Mouse (Mus musculus) adrenal gland, adult 2 months (tissue): ENCODE measurements around the gene Bicdl2. TPM values are rescaled to one million over a fixed set of nuclear protein-coding genes. Genes with fewer than 3 reads are reported as not detected.

Source experiments
- DNase-seq: peaks from one replicate; pipeline ENCODE4 v3.0.0; 2021
- long read RNA-seq: library from polyadenylated mRNA; stranded (forward); transcript quantifications from one replicate; pipeline ENCODE4 v2.0.0, GENCODE M21; 2021
- polyA plus RNA-seq: library from polyadenylated mRNA; depleted of rRNA; stranded (reverse); fragments of >200 nt; gene quantifications from 2 replicates; pipeline ENCODE4 v1.2.3, GENCODE M21; 2012; rRNA removed
- total RNA-seq, 2 experiments: library from RNA; stranded (reverse); gene quantifications; 2 replicates each; pipeline ENCODE4 v1.2.3; 2021

Bicdl2 gene
- total RNA-seq (not detected), polyA plus RNA-seq (not detected in 2 replicates)
- long read RNA-seq, result 0 reads

DNA sequence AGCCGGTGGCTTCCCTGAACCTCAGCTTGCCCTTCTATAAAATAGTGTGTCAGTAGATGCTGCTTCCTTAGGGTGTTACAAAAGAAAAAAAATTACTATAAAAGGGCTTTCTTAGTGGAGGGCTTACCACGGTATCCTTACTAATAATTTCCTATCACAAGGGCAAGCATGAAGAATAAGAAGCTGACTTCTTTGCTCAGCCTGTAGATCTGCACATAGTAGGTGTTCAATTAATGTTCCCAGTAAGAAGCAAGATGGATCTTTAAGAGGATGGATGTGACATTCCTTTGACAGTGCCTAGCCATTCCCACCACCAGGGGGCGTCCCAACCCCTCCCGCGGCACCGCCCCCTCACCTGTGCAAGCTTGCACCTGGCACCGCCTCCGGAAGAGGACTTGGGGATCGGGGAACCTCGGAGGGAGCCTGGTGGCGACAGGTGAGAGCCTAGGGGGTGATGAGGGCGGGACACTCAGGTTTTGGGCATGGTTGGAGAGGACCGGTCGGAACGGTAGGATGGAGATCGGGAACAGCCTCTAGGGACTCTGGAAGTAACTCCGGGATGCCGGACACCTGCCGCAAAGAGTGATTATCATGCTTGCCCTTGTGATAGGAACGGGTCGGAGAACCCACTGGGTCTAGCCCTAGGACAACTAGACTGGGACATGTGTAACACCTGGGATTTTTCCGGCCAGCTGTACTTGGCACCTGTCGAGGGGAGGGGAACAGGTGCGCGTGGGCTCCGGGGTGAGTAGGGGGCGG lies at the start of gene Bicdl2:
Bicdl2 (plus strand) TSS at position 390 of the 759 bp plus-strand sequence.
- DNase-seq, result peak; percentile 36

- DNase-seq, result no peak
Observed at GRCm38 (mm10) chr17:23617087-23617486, 43.2 kb upstream of the Bicdl2 start.

- DNase-seq, result no peak
Observed at GRCm38 (mm10) chr17:23620351-23620750, 40.0 kb upstream of the Bicdl2 start.

DNA sequence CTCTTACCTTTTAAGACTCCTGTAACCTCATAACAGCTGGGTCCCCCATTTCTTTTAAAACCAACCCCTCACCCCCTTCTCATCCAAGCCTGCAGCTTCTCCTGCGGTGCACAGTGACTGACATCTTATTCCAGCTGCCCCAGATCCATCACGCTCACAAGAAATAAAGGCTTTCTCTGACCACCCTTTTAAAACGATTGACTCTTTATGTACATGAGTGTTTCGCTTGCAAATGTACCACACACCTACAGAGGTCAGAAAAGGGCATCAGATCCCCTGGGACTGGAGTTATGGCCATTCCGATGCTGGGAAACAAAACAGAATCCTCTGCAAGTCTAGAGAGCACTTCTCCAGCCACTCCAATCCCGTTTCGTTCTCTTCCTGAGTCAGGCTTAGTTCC lies 32.5 kb upstream of the Bicdl2 start:
- no peak for DNase-seq

GRCm38 (mm10) chr17:23630195-23631020 lies 29.9 kb upstream of the Bicdl2 start:
- DNase-seq, result peak; percentile 84

GRCm38 (mm10) chr17:23631241-23631640 lies 29.1 kb upstream of the Bicdl2 start:
- DNase-seq, result no peak

- peak; percentile 14 for DNase-seq
Observed at GRCm38 (mm10) chr17:23644613-23645495, 15.5 kb upstream of the Bicdl2 start, which contains the start of gene Mmp25. Gene Mmp25 (minus strand): TSS chr17:23645277.

DNA sequence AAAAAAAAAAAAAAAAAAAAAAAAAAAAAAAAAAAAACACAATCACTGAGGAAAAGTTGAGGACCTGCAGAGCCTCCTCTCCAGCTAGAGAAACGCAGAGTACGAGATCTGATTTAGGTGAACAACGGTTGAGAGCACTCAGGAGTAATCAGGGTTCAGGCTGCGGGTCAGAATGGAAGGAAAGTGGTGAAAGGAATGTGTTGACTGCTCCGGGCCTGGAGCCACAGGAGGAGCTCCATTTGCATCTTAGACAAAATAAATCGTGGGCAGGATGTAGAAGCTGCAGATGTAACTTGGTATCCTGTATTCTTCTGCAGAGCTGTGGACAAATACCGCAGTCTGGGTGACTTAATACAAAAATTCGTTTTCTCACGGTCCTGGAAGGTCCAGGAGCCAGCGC lies 14.4 kb upstream of the Bicdl2 start:
- DNase-seq, result no peak

DNA sequence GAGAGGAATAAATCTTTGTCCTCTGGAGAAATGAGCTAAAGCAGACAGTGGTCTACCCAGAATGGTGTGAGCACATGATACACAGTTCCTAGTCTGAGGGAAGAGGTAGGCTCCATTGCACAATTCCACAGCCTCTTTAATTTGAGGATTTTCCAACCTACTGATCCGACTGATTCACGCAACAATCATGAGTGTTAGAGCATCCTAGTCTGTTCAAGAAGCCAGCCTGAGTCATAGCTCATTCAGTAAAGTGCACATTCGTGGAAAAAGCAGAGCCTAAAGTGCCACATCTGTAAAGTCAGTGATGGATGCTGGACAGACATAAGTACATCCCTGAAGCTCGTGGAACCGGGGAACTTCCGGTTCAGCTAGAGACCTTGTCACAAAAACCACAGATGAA lies 8.9 kb upstream of the Bicdl2 start:
- DNase-seq, result no peak

- no peak for DNase-seq
Observed at GRCm38 (mm10) chr17:23653324-23653723, 7.0 kb upstream of the Bicdl2 start.

- no peak for DNase-seq
Observed at GRCm38 (mm10) chr17:23654001-23654400, 6.3 kb upstream of the Bicdl2 start.

- DNase-seq, result no peak
Observed at GRCm38 (mm10) chr17:23654410-23654809, 5.9 kb upstream of the Bicdl2 start.

DNA sequence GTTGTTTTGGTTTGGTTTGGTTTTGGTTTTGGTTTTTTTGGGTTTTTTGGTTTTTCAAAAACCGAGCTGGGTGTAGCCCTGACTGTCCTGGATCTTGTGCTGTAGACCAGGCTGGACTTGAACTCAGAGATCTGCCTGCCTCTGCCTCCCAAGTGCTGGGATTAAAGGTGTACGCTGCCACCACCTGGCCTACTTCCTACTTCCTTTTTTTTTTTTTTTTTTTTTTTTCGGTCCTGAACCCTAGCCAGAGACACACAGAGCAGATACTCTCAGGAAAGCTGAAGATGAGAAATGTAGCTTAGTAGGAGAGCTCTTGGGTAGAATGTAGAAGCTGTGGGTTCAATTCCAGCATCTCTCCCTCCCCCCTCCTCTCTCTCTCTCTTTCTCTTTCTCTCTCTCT lies 1.9 kb upstream of the Bicdl2 start:
- DNase-seq, result no peak

- no peak for DNase-seq
Observed at GRCm38 (mm10) chr17:23660876-23661200, 532 bp downstream of the Bicdl2 start.

DNA sequence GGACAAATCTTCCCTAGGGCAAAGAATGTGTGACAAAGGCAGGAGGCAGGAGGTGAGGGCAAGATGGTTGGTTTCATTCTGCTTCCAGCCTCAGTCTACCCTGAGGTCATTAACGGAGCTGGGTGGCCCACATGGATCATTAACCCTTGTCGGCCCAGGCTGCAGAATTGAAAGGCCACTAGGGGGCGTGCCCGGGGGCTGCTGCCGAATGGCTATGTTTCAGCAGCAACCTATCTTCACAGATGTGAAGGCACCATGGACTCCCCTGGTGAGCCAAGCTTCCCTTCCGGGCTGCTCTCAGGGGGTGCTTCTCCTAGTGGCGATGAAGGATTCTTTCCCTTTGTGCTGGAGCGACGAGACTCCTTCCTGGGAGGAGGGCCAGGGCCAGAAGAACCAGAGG lies 1.2 kb downstream of the Bicdl2 start:
- no peak for DNase-seq

- DNase-seq, result no peak
Observed at GRCm38 (mm10) chr17:23664556-23665021, 4.3 kb downstream of the Bicdl2 start.

- no peak for DNase-seq
Observed at GRCm38 (mm10) chr17:23665511-23665910, 5.2 kb downstream of the Bicdl2 start.

DNA sequence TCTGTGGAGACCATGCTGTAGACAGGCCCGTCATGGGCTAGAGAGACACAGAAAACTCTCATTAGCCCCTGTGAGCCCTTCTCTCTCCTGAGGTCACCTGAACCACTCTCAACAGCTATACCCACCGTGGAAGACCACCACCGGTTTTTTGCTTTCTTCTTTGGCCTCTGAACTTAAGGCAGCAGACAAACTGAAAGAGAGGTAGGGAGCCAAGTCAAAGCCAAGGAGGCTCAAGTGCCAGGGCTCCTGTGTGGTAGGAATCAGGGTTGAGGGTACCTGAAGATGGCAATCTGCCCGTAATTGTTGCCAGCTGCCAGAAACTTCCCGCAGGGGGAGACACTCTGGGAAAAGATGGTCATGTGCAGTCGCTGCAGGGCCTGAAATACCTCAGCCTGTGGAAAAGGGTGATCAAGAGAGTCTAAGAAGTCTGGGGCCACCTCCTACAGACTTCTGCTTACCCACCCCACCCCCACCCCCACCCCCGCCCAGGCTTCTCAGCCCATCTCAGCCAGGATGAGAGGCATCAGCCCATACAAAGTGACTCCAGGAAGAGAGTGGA lies 10.3 kb downstream of the Bicdl2 start:
- no peak for DNase-seq

- DNase-seq, result no peak
Observed at GRCm38 (mm10) chr17:23671519-23671918, 11.2 kb downstream of the Bicdl2 start.

DNA sequence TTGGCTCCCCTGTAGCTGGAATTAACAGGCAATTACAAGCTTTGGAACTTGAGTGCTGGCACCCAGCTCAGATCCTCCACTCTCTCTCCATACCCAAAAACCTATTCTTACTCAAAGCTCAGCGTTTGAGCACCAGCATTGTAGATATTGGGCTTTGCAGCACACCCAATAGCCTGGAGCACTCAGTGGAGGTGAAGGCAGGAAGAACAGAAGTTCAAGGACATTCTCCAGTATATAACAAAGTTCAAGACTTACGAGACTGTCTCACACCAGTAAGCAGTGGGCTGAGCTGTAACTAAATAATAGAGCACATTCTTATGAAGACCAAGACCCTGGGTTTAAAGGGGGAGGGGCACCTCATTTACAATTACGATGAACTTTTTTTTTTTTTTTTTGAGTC lies 12.5 kb downstream of the Bicdl2 start:
- no peak for DNase-seq

GRCm38 (mm10) chr17:23673424-23674073 lies 13.2 kb downstream of the Bicdl2 start, which contains the start of the genes Hcfc1r1 and Thoc6:
Gene Hcfc1r1 (plus strand): TSS chr17:23673596.
Gene Thoc6 (minus strand): TSS chr17:23673882.
- peak; percentile 96 for DNase-seq
